Comparison of ENCODE assay signal across 8 mouse cellular contexts in the genomic region with DNA sequence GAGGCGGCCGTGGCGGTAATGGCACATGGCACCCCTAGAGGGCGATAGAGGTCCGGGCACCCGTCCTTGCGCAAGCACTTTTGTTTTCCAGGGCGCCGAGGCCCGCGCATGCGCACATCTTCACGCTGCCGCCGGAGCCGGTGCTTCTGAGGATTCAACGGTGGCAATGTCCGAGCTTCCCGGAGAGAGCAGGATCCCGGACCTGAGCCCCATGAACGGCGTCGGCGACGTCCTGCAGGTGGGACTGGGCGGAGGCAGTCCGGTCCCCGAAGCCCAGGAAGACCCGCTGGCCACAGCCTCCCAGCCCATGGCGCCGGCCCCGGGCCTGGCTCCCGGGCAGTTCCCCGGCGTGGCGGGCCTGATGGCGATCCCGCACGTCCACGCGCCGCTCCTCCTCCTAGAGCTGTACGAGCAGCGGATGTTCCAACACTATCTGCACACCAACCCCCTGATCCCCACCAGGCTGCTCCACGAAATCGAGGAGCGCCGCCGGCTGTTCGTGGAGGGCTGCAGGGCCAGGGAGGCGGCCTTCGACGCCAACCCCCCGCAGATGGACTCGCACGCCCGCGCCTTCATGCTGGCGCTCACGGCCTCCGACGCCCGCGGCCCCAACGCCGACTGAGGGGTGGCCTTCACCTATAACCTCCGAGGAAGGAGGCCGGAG. TPM values are rescaled to one million over a fixed set of nuclear protein-coding genes. Genes with fewer than 3 reads are reported as not detected.
DNase-seq lines count a peak whose midpoint lies in the region; ATAC-seq and TF ChIP-seq lines count a peak whose summit lies in the region.

A gene (plus strand): TSS at position 125 of the 664 bp plus-strand sequence.

- peak within 1 kb of the TSS; percentile 90 for H3K9ac ChIP-seq in embryonic facial prominence, embryonic 11.5 days (replicated peaks; ENCODE audit: low read length)
- peak within 1 kb of the TSS; percentile 81 for H3K9ac ChIP-seq in intestine, postnatal 0 days (ENCODE audit: low read depth, low read length)
- H3K9ac ChIP-seq in midbrain, embryonic 11.5 days (ENCODE audit: low read length) = peak within 1 kb of the TSS; percentile 95

- H3K36me3 ChIP-seq in embryonic facial prominence, embryonic 11.5 days (replicated peaks; ENCODE audit: control insufficient read depth, insufficient read depth, low read depth, low read length) = no peaks in the 10 kb centered on the region
- peaks cover 4% of the 10 kb centered on the region; the same call in 1 of the 2 replicates for H3K36me3 ChIP-seq in intestine, postnatal 0 days (ENCODE audit: control insufficient read depth, insufficient read depth)
- H3K36me3 ChIP-seq in midbrain, embryonic 11.5 days (ENCODE audit: control insufficient read depth, insufficient read depth, low read length) = no peaks in the 10 kb centered on the region

- DNase-seq in adrenal gland, postnatal 25 days = peak; percentile 96
- peak; percentile 95 for DNase-seq in embryonic facial prominence, embryonic 11.5 days (ENCODE audit: low spot score)
- peak; percentile 96 for DNase-seq in left cerebral cortex, postnatal 36 days (ENCODE audit: low spot score in 2 of 2)
- DNase-seq in midbrain, embryonic 11.5 days (ENCODE audit: low spot score, missing footprints) = peak; percentile 100
- DNase-seq in right cerebral cortex, postnatal 4 days = peak; percentile 98
- peak; percentile 90 for DNase-seq in yolk sac, embryonic 10.5 days (ENCODE audit: low spot score)

- TF ChIP-seq CTCF in intestine, postnatal 0 days (IDR thresholded peaks at IDR 0.05; ENCODE audit: low read depth) = peak; percentile 94

- peak within 1 kb of the TSS; percentile 52; the same call in 1 of the 2 replicates for H3K27ac ChIP-seq in embryonic facial prominence, embryonic 11.5 days (replicated peaks; ENCODE audit: low read depth, low read length)
- peak within 1 kb of the TSS; percentile 22 for H3K27ac ChIP-seq in intestine, postnatal 0 days (ENCODE audit: low read depth, low read length)
- peak within 1 kb of the TSS; percentile 60; the same call in 1 of the 2 replicates for H3K27ac ChIP-seq in midbrain, embryonic 11.5 days (ENCODE audit: low read depth, low read length)

- no peaks in the 10 kb centered on the region for H3K27me3 ChIP-seq in embryonic facial prominence, embryonic 11.5 days (ENCODE audit: control insufficient read depth, insufficient read depth, low read length)
- H3K27me3 ChIP-seq in intestine, postnatal 0 days (replicated peaks; ENCODE audit: control insufficient read depth, insufficient read depth, low read length) = no peaks in the 10 kb centered on the region
- H3K27me3 ChIP-seq in midbrain, embryonic 11.5 days (ENCODE audit: control insufficient read depth, insufficient read depth, low read length) = no peaks in the 10 kb centered on the region

- WGBS in embryonic facial prominence, embryonic 11.5 days = 3% methylated on average over 67 of the region's 68 CpGs
- 3% methylated on average over 64 of the region's 68 CpGs for WGBS in intestine, postnatal 0 days
- 3% methylated on average over 68 of the region's 68 CpGs for WGBS in midbrain, embryonic 11.5 days

- peak within 1 kb of the TSS; percentile 85 for H3K4me2 ChIP-seq in embryonic facial prominence, embryonic 11.5 days (ENCODE audit: low read depth, low read length)
- H3K4me2 ChIP-seq in intestine, postnatal 0 days (replicated peaks; ENCODE audit: low read depth) = peak within 1 kb of the TSS; percentile 90
- H3K4me2 ChIP-seq in midbrain, embryonic 11.5 days = peak within 1 kb of the TSS; percentile 74

- H3K4me3 ChIP-seq in embryonic facial prominence, embryonic 11.5 days (ENCODE audit: low read depth, low read length) = peak within 1 kb of the TSS; percentile 59
- H3K4me3 ChIP-seq in intestine, postnatal 0 days (ENCODE audit: low read depth, low read length) = peak within 1 kb of the TSS; percentile 68
- peak within 1 kb of the TSS; percentile 58 for H3K4me3 ChIP-seq in midbrain, embryonic 11.5 days (ENCODE audit: low read depth, low read length)

- peak; percentile 79 for ATAC-seq in embryonic facial prominence, embryonic 11.5 days (replicated peaks; ENCODE audit: insufficient number of reproducible peaks, low FRiP score, low TSS enrichment, low read depth)
- peak; percentile 95 for ATAC-seq in granulocyte monocyte progenitor cell, adult 5-6 weeks (replicated peaks; ENCODE audit: poor library complexity, severe bottlenecking)
- peak; percentile 69 for ATAC-seq in intestine, postnatal 0 days
- peak; percentile 82 for ATAC-seq in midbrain, embryonic 11.5 days (ENCODE audit: low FRiP score)

- intact Hi-C loops in left cerebral cortex, postnatal 36 days (cut with DNase I) = no loop called here

- no peaks in the 10 kb centered on the region for H3K4me1 ChIP-seq in embryonic facial prominence, embryonic 11.5 days (ENCODE audit: control insufficient read depth, insufficient read depth, low read length)
- 0 out of 2 replicates have a peak, but pooled peaks cover 5% of the 10 kb centered on the region for H3K4me1 ChIP-seq in intestine, postnatal 0 days (replicated peaks; ENCODE audit: control insufficient read depth, insufficient read depth, low read length)
- H3K4me1 ChIP-seq in midbrain, embryonic 11.5 days (ENCODE audit: control insufficient read depth, insufficient read depth, low read length) = peaks cover 3% of the 10 kb centered on the region; the same call in 1 of the 2 replicates

- H3K9me3 ChIP-seq in embryonic facial prominence, embryonic 11.5 days (replicated peaks; ENCODE audit: control insufficient read depth, low read length) = no peaks in the 10 kb centered on the region
- H3K9me3 ChIP-seq in intestine, postnatal 0 days (ENCODE audit: control insufficient read depth) = no peaks in the 10 kb centered on the region
- H3K9me3 ChIP-seq in midbrain, embryonic 11.5 days (ENCODE audit: control insufficient read depth, low read length) = no peaks in the 10 kb centered on the region

RNA-seq across cellular contexts. Expression of the gene that starts here (rescaled TPM):
- total RNA-seq in adrenal gland, postnatal 25 days (2021) = 19.2 and 21.1 TPM in 2 replicates
- polyA plus RNA-seq in embryonic facial prominence, embryonic 11.5 days (2014; fragmentation: Nextera tagmentation; extraction: Ambion mirVana) = 13.7 and 17.5 TPM in 2 replicates
- 1.2 and 2.1 TPM in 2 replicates for total RNA-seq in granulocyte monocyte progenitor cell, adult 5-6 weeks (2014; fragmentation: Nextera tagmentation)
- total RNA-seq in granulocyte monocyte progenitor cell, adult 5-6 weeks (2017) = 1.6 and 1.9 TPM in 2 replicates
- 6.8 and 7.0 TPM in 2 replicates for polyA plus RNA-seq in intestine, postnatal 0 days (2015; fragmentation: Nextera tagmentation; extraction: Ambion mirVana)
- 10 to 100 TPM; 33.3 to 37.8 TPM for total RNA-seq in left cerebral cortex, postnatal 36 days (2021)
- polyA plus RNA-seq in midbrain, embryonic 11.5 days (2014; fragmentation: Nextera tagmentation; extraction: Ambion mirVana) = 18.0 and 21.9 TPM in 2 replicates

Comparison
In these comparisons a context has a peak if more than half of its experiments do, and no peak if none do; other contexts are left out.
1. Peak in every context shown above with its lines: DNase-seq, ATAC-seq, H3K4me3 ChIP-seq and H3K27ac ChIP-seq.